Mouse (Mus musculus) kidney, embryonic 14.5 days (tissue): ENCODE measurements around the gene Twnk. TPM values are rescaled to one million over a fixed set of nuclear protein-coding genes. Genes with fewer than 3 reads are reported as not detected.

Experiments used
- ATAC-seq: fragments of 200-750 bp; cut with Nextera tagmentation; 2 replicates; pipeline ENCODE4 v1.8.0; 2017; ENCODE audit warnings: moderate number of reproducible peaks, mild to moderate bottlenecking, moderate TSS enrichment, moderate library complexity; ENCODE audit not compliant: low FRiP score, low TSS enrichment
- H3K27ac ChIP-seq: fragments of 300-500 bp; sonication (generic); 2 replicates; pipeline ENCODE4 v1.5.1; 2014; ENCODE audit warnings: low read depth, mild to moderate bottlenecking, low read length, moderate library complexity, mixed read lengths
- H3K27me3 ChIP-seq: fragments of 300-500 bp; sonication (generic); 2 replicates; pipeline ENCODE4 v1.6.1; 2014; ENCODE audit warnings: mild to moderate bottlenecking, low read length; ENCODE audit not compliant: control insufficient read depth, insufficient read depth
- H3K36me3 ChIP-seq: fragments of 300-500 bp; sonication (generic); 2 replicates; pipeline ENCODE4 v1.6.1; 2014; ENCODE audit warnings: low read length, mixed read lengths; ENCODE audit not compliant: control insufficient read depth, insufficient read depth
- H3K4me1 ChIP-seq: fragments of 300-500 bp; sonication (generic); 2 replicates; pipeline ENCODE4 v1.6.1; 2014; ENCODE audit warnings: low read length, mixed read lengths; ENCODE audit not compliant: control insufficient read depth, insufficient read depth
- H3K4me2 ChIP-seq: fragments of 300-500 bp; sonication (generic); replicated peaks from 2 replicates; pipeline ENCODE4 v1.6.1; 2014; ENCODE audit warnings: low read depth, mild to moderate bottlenecking, low read length
- H3K4me3 ChIP-seq: fragments of 300-500 bp; sonication (generic); 2 replicates; pipeline ENCODE4 v1.5.1; 2014; ENCODE audit warnings: mild to moderate bottlenecking, low read length
- H3K9ac ChIP-seq: fragments of 300-500 bp; sonication (generic); 2 replicates; pipeline ENCODE4 v1.6.1; 2014; ENCODE audit warnings: low read depth, mild to moderate bottlenecking, low read length, moderate library complexity
- H3K9me3 ChIP-seq: fragments of 300-500 bp; sonication (generic); 2 replicates; pipeline ENCODE4 v1.6.1; 2016; ENCODE audit warnings: low read length; ENCODE audit not compliant: control insufficient read depth
- WGBS: fragments of 180-500 bp; shearing (Covaris S2); extraction: QIAGEN DNeasy Blood & Tissue Kit; methylation state at CpG from one replicate; pipeline ENCODE4 v1.1.7; 2014; 5-methylcytosine and 5-hydroxymethylcytosine counted together
- polyA plus RNA-seq: library from polyadenylated mRNA; unstranded; fragments of >200 nt; fragmentation: Nextera tagmentation; extraction: Ambion mirVana; gene quantifications from 2 replicates; pipeline ENCODE4 v1.2.1, GENCODE M21; 2014

Twnk gene
- polyA plus RNA-seq, 1 experiment from 2014 or later = 19.6 TPM

DNA sequence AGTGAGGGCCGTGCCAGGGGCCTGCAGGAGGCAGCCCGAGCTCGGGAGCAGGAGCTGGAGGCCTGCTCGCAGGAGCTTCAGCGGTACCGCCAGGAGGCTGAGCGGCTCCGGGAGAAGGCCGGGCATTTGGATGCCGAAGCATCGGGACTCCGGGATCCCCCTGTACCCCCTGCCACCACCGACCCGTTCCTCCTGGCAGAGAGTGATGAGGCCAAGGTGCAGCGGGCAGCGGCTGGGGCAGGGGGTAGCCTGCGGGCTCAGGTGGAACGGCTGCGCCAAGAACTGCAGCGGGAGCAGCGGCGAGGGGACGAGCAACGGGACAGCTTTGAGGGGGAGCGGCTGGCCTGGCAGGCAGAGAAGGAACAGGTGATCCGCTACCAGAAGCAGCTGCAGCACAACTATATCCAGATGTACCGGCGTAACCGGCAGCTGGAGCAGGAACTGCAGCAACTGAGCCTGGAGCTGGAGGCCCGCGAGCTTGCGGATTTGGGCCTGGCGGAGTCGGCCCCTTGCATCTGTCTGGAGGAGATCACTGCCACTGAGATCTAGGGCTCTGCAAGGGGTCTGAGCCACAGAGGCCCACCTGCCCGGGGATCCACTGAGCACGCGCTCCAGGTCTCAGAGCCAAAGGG is 20.6 kb downstream of the Twnk start:
- no peaks in the 10 kb centered on the region for H3K9me3 ChIP-seq
- no peaks in the 10 kb centered on the region for H3K27me3 ChIP-seq
- ATAC-seq = no peak
- H3K36me3 ChIP-seq = peaks cover 64% of the 10 kb centered on the region
- 94% methylated on average over 28 of the region's 37 CpGs for WGBS
- H3K4me2 ChIP-seq = no peak overlapping the region
- H3K9ac ChIP-seq = no peak overlapping the region
- no peak overlapping the region for H3K4me3 ChIP-seq
- H3K27ac ChIP-seq = no peak overlapping the region
- H3K4me1 ChIP-seq = peaks cover 22% of the 10 kb centered on the region

DNA sequence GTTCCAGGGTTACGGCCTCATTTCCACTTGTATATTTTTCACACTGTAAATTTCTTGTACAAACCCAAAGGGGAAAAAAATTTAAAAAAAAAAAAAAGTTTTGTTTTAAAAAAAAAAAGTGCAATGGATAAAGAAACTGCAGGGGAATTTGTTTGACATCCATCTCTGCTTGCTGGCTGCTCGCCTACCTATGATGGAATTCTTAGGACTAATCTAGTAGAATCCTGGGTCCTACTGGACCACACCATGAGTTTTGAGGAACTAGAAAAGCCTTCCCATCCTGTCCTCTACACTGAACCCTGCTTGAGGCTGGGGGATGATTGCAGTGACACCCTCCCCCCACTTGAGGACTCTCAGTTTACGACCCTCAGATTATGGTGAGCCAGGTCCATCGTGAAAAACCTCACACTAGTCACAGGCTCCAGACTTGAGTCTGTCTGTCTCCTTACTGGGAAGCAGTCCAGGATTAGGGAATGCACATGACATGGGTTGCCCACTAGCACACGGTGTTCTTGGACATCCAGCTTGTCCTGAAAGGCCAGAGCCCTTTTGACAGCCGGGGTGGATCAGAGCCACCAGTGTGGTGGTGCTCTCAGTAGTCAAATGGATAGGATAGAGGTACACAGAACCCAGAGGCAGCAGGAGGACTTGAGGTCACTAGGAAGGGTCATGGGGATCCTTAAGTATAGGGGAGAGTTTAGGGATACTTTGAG is 21.7 kb downstream of the Twnk start:
- H3K27me3 ChIP-seq = no peaks in the 10 kb centered on the region
- no peak overlapping the region for H3K27ac ChIP-seq
- WGBS = 71% methylated on average over 6 of the region's 6 CpGs
- H3K4me1 ChIP-seq = peaks cover 13% of the 10 kb centered on the region; the same call in 1 of the 2 replicates
- peaks cover 53% of the 10 kb centered on the region for H3K36me3 ChIP-seq
- no peak overlapping the region for H3K9ac ChIP-seq
- no peak overlapping the region for H3K4me2 ChIP-seq
- no peak for ATAC-seq
- H3K4me3 ChIP-seq = no peak overlapping the region
- H3K9me3 ChIP-seq = no peaks in the 10 kb centered on the region

DNA sequence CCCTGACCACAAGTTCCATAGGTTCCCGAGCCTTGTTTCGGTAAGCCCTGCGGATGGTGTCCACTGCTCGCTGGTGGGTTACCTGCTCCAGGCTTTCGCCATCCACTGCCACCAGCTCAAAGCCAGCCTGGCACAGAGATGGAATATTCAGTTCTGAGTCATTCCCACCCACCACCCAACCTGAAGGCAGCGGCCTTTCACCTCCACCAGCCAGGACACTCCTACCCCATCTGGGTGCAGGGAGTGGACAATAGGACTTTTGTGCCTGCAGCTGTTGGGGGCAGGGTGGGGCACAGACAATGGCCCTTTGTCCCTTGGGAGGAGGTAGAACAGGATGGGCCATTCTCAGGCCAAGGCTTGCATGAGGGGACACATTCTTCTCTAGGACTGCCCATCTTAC is 22.4 kb downstream of the Twnk start:
- Histone ChIP-seq H3K4me3 (no peak overlapping the region), H3K27ac (no peak overlapping the region), H3K9me3 (no peaks in the 10 kb centered on the region), H3K9ac (no peak overlapping the region), H3K36me3 (peaks cover 46% of the 10 kb centered on the region), H3K4me2 (no peak overlapping the region), H3K4me1 (peaks cover 13% of the 10 kb centered on the region; the same call in 1 of the 2 replicates), H3K27me3 (no peaks in the 10 kb centered on the region)
- no peak for ATAC-seq
- WGBS = 92% methylated on average over 6 of the region's 6 CpGs

DNA sequence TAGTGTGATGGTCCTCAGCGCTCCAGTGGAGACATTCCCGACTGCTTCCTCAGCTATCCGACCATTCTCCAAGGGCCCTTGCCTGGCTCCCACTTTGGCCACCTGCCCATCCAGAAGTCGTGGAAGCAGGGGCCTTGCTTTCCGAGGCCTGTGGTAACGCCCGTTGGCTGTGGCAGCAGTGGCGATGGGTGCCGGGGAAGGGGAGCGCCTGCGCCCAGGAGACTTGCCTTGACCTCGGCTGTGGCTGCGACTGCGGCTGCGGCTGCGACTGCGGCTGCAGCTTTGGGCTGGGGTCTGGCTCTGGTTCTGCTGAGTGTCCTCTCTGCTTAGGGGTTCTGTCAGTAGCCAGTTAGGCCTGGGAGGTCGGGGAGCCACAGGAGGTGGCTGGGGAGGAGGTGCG is 23.3 kb downstream of the Twnk start:
- Histone ChIP-seq H3K9ac (no peak overlapping the region), H3K4me3 (no peak overlapping the region), H3K9me3 (no peaks in the 10 kb centered on the region), H3K36me3 (peaks cover 41% of the 10 kb centered on the region), H3K27me3 (no peaks in the 10 kb centered on the region), H3K27ac (no peak overlapping the region), H3K4me1 (peaks cover 12% of the 10 kb centered on the region; the same call in 1 of the 2 replicates), H3K4me2 (no peak overlapping the region)
- no peak for ATAC-seq
- WGBS = 70% methylated on average over 19 of the region's 19 CpGs

DNA sequence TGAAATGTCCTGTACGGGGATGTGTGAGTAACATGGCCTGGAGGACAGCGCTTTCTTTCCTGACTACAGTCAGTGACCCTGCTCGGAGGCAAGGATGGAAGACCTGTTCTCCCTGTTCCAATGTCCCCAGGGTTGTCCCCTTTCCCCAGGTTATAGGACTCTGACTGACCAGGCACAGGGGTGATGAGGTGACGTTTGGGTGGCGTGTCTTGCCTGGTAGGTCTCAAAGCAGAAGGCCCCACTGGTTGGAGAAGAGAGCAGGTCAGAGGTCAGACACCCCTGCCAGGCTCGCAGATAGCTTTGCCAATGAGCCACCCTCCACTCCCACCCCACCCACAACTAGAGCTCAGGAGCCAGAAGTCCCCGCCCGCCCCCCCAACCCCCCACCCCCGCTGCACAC is 24.1 kb downstream of the Twnk start:
- peaks cover 35% of the 10 kb centered on the region for H3K36me3 ChIP-seq
- H3K4me2 ChIP-seq = no peak overlapping the region
- ATAC-seq = no peak
- H3K4me1 ChIP-seq = peaks cover 8% of the 10 kb centered on the region; the same call in 1 of the 2 replicates
- H3K27ac ChIP-seq = no peak overlapping the region
- H3K4me3 ChIP-seq = no peak overlapping the region
- H3K27me3 ChIP-seq = no peaks in the 10 kb centered on the region
- 55% methylated on average over 9 of the region's 9 CpGs for WGBS
- H3K9me3 ChIP-seq = no peaks in the 10 kb centered on the region
- no peak overlapping the region for H3K9ac ChIP-seq

DNA sequence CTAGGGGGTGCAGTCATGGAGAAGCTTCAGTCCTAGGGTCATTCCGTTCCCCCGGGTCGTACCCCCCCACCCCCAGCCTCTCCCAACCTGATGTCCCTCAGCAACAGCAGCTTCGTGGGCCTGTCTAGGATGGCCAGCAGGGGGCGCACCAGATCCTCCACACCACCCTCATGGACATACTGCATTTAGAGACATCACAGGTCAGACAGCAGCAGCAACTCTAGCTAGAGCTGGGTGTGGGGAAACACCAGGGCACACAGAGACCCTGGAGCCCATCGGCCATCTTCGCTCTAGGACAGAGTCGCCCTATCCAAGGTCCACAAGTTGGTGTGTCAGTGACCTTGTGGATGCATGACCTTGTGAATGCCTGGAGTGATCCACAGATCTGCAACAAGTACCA is 24.6 kb downstream of the Twnk start:
- no peaks in the 10 kb centered on the region for H3K9me3 ChIP-seq
- H3K4me3 ChIP-seq = no peak overlapping the region
- no peak overlapping the region for H3K4me2 ChIP-seq
- H3K9ac ChIP-seq = no peak overlapping the region
- no peak overlapping the region for H3K27ac ChIP-seq
- H3K4me1 ChIP-seq = peaks cover 8% of the 10 kb centered on the region; the same call in 1 of the 2 replicates
- WGBS = 41% methylated on average over 8 of the region's 8 CpGs
- ATAC-seq = peak; percentile 26; the same call in 1 of the 2 replicates
- H3K27me3 ChIP-seq = no peaks in the 10 kb centered on the region
- peaks cover 30% of the 10 kb centered on the region for H3K36me3 ChIP-seq

- Histone ChIP-seq H3K4me2 (peak overlapping the region; percentile 36), H3K27ac (no peak overlapping the region), H3K4me1 (peaks cover 8% of the 10 kb centered on the region; the same call in 1 of the 2 replicates), H3K9ac (no peak overlapping the region), H3K9me3 (no peaks in the 10 kb centered on the region), H3K27me3 (no peaks in the 10 kb centered on the region), H3K4me3 (peak overlapping the region; percentile 12; the same call in 1 of the 2 replicates), H3K36me3 (peaks cover 22% of the 10 kb centered on the region)
- 39% methylated on average over 20 of the region's 20 CpGs for WGBS
- peak; percentile 15; the same call in 1 of the 2 replicates for ATAC-seq
Measured at GRCm38 (mm10) chr19:45030746-45031693, 25.6 kb downstream of the Twnk start.

GRCm38 (mm10) chr19:45031780-45032179 is 26.3 kb downstream of the Twnk start:
- H3K9ac ChIP-seq = no peak overlapping the region
- peaks cover 8% of the 10 kb centered on the region; the same call in 1 of the 2 replicates for H3K4me1 ChIP-seq
- H3K9me3 ChIP-seq = no peaks in the 10 kb centered on the region
- no peak overlapping the region for H3K4me2 ChIP-seq
- no peaks in the 10 kb centered on the region for H3K27me3 ChIP-seq
- peak; percentile 29; the same call in 1 of the 2 replicates for ATAC-seq
- no peak overlapping the region for H3K27ac ChIP-seq
- peaks cover 14% of the 10 kb centered on the region for H3K36me3 ChIP-seq
- H3K4me3 ChIP-seq = no peak overlapping the region
- 29% methylated on average over 4 of the region's 4 CpGs for WGBS
